Mouse (Mus musculus): ENCODE measurements around the gene Chka. TPM values are rescaled to one million over a fixed set of nuclear protein-coding genes. Genes with fewer than 3 reads are reported as not detected.

Gene Chka
- total RNA-seq, 2 experiments from 2014 or later, result 3.5 to 4.5 TPM

- intact Hi-C loops (cut with DNase I; ENCODE audit: low total_unique reads), result no loop called here
- DNase-seq, result no peak
Measured at GRCm38 (mm10) chr19:3845339-3845738, 6.2 kb upstream of the Chka start.

DNA sequence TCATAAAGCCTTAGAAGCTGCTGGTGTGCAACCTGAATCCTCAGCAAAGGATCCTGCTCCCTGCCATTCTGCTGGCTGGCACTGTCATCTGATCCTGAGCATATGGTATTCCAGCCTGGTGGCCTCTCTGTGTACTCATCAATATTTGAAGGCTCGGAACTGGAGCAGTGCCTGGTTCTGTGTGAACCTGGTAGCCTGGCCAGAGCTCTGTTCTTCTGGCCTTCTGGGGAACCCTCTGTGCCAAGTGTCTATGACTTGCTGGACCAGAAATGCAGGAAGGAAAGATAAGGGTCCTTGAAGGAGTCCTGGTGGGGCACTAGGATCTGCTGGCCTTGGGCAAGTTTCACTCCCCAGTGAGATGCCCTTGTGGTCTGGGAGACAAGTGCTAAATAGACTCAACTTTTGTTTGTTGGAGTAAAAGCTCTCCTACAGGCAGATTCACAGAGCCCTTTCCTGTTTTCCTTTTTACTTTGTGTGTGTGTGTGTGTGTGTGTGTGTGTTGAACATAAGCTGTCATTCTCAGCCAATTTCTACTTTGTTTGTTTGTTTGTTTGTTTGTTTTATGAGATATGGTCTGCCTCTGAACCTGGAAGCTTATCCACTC lies 5.7 kb upstream of the Chka start:
- no peak for DNase-seq
- intact Hi-C loops (cut with DNase I; ENCODE audit: low total_unique reads), result no loop called here

DNA sequence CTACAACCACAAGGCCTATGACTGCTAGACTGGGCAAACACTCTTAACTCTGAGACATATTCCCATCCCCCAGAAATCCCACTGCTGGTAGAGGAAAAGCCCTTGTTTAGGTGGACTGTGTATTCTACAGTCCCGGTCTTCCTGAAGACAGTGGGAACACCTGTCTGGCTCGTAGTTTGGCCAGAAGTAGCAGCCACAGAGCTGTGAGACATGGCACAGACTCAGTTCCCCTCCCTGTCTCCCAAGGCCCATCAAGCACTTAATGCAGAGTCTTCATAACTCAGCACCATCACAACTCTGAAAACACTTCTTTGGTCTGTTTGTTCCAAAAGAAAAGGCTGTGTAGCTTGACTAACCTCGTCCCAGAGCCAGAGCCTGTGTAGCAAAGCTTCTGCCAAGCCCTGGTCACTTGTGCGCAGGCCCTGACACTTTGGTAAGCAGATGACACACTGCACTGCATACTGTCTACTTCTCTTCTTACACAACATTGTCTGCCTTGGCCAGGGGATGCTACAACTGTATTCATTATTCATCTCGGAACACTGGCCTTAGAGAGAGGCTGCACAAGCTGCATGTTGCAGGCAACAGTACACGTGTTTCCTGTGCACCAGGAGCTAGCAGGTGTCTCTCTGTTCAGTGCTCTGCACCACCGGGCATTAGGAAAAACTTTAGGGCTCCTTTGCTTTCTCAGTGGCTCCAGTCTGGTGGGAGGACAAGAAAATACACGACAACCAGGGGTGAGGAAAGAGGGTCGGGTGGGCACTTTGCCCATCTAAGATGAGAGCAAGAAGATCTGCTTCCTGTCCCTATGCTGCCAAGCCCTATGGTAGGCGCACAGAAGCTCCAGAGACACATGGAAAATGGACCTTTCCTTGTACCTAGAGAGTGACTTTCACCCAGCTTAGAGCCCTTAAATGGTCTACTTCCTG lies 4.6 kb upstream of the Chka start:
- no peak for DNase-seq
- intact Hi-C loops (cut with DNase I; ENCODE audit: low total_unique reads), result no loop called here

GRCm38 (mm10) chr19:3847711-3848110 lies 3.9 kb upstream of the Chka start:
- DNase-seq, result no peak
- intact Hi-C loops (cut with DNase I; ENCODE audit: low total_unique reads), result no loop called here

DNA sequence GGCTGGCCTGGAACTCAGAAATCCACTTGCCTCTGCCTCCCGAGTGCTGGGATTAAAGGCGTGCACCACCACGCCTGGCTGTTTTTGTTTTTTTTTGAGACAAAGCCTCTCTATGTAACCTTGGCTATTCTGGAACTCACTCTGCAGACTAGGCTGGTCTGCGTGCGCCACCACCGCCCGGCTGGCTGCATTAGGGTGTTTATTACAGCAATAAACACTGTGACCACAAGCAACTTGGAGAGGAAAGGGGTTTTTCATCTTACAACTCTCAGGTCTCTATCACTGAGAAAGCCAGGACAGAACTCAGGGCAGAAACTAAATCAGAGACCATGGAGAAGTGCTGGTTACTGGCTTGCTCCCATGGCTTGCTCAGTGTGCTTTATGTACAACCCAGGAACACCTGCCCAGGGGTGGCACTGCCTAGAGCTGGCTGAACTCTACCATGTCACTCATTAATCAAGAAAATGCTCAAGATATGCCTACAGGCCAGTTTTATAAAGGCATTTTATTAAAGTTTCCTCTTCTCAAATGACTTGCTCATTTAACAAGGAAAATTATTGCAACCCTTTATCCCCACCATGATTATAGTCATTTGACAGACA lies 3.3 kb upstream of the Chka start:
- peak; percentile 23 for DNase-seq
- intact Hi-C loops (cut with DNase I; ENCODE audit: low total_unique reads), result no loop called here

DNA sequence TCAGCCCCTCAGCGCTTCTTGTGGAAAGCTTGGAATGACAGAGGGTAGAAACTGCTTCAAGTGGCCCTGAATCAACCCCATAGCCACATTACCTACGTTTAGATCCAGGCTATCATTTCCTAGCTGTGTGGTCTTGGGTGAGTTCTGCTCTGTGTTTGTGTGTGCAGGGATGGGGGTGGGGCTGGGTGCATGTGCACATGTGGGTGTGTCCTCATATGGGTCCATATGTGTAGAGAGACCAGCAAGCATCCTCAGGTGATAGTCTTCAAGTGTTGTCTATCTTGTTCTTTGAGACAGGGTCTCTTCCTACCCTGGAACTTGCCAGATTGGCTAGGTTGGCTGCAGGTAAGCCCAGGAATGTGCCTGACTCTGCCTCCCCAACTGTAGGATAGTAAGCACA lies 2.3 kb upstream of the Chka start:
- intact Hi-C loops (cut with DNase I; ENCODE audit: low total_unique reads), result no loop called here
- DNase-seq, result no peak

GRCm38 (mm10) chr19:3850076-3850475 lies 1.5 kb upstream of the Chka start:
- no peak for DNase-seq
- intact Hi-C loops (cut with DNase I; ENCODE audit: low total_unique reads), result no loop called here

DNA sequence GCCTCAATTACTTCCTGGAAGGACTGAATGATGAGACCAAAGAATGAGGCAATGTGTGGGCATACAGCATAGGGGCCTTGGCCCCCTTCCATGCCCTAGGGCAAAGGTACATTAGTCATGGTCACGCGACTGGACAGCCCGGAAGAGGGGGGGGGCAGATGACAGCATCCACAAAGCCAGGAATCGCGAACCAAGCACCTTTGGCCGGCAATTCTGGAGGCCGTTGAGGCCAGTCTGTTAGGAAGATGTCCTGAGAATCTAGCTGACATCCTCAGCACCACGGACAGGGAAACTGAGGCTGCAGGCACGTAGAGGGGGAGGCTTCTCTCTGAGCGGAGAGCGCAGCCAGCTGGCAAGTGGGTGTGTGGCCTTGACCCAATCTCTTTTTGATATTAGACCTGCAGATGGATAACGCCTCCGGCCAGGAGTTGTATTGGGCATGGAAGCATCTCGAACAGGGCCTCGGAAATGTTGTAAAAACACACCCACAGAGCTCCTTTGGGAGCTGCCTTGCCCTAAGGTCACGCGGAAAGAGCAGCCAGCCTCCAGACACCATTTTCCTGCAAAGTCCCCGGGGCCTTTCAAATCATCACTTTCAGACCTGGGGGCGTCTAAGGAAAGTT lies 615 bp upstream of the Chka start:
- intact Hi-C loops (cut with DNase I; ENCODE audit: low total_unique reads), result no loop called here
- peak; percentile 10 for DNase-seq

- DNase-seq, result peak; percentile 47
- intact Hi-C loops (cut with DNase I; ENCODE audit: low total_unique reads), result no loop called here
Measured at GRCm38 (mm10) chr19:3851979-3852681, 557 bp downstream of the Chka start.

- intact Hi-C loops (cut with DNase I; ENCODE audit: low total_unique reads), result no loop called here
- no peak for DNase-seq
Measured at GRCm38 (mm10) chr19:3853121-3853520, 1.5 kb downstream of the Chka start.

DNA sequence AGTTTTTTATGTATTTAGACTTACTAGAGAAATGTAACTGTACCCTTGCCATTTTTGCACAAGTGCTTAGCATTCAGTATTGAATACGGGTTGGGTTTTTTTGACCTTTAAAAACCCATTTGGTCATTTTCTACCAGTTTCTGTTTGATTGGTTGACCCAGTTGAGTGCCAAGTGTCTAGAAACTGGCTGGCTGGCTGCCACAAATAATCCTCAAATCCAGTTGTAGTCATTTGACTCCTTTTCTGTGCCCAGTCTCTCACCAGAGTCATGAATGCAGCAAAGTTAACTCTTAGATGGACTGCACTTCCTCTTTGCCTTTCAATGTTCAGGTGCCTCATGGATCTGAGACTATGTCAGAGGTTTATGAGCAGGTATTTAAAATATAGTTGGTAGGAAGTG lies 2.3 kb downstream of the Chka start:
- intact Hi-C loops (cut with DNase I; ENCODE audit: low total_unique reads), result no loop called here
- no peak for DNase-seq

DNA sequence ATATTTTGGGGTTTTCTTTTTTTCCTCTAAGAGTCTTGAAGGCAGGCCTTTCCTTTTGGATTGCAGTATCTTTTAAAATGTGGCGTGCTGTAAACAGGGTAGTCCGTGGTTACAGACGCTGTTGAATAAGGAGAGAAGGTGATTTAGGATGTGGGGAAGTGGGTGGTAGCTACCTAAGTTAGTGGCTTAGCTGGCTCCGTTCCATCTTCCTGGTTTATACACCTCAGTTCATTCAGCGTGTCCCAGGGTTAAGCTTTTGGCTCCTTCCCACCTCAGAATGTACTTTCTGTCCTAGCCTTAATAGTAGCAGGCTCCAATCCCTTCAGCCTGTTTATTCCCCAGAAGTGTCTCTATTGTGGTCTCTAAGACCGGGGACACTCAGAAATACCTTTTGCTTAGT lies 3.5 kb downstream of the Chka start:
- no peak for DNase-seq
- intact Hi-C loops (cut with DNase I; ENCODE audit: low total_unique reads), result no loop called here

DNA sequence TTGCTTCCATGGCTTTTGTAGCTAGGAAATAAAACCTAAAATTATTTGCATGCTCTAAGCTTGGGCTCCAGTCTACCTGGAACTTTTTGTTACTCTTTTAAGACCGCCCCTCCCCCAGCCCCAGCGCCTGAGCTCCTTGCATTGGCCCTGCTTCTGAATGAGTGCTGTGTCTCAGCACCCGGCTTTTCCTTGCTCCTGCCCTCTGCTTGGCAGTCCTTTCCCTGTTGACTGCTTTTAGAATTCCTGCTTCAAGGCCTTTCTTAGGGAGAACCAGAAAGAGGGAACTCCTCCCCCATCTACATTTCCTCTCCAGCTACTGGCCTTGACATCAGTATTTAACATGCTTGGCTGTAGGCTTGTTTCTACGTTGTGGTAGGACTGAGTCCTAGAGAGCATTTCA lies 4.0 kb downstream of the Chka start:
- DNase-seq, result no peak
- intact Hi-C loops (cut with DNase I; ENCODE audit: low total_unique reads), result no loop called here

DNA sequence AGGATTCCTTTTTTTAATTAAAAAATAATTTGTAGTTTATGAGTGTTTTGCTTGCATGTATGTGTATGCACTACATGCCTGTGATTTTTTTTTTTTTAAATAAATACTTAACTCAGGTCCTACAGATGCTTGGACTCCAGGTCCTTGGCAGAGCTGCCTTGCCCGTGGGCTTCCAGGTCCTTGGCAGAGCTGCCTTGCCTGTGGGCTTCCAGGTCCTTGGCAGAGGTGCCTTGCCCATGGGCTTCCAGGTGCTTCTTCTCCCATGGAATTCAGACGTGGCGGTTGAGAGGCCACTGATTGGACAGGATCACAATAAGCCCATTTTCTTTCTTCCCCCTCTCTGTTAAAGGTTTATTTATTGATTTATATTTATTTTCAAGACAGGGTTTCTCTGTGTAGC lies 5.6 kb downstream of the Chka start:
- intact Hi-C loops (cut with DNase I; ENCODE audit: low total_unique reads), result no loop called here

GRCm38 (mm10) chr19:3862713-3863112 lies 11.1 kb downstream of the Chka start:
- DNase-seq, result no peak
- intact Hi-C loops (cut with DNase I; ENCODE audit: low total_unique reads), result no loop called here

More for the DNA sequence above, 5.6 kb downstream of the Chka start:
- no peak for DNase-seq

DNA sequence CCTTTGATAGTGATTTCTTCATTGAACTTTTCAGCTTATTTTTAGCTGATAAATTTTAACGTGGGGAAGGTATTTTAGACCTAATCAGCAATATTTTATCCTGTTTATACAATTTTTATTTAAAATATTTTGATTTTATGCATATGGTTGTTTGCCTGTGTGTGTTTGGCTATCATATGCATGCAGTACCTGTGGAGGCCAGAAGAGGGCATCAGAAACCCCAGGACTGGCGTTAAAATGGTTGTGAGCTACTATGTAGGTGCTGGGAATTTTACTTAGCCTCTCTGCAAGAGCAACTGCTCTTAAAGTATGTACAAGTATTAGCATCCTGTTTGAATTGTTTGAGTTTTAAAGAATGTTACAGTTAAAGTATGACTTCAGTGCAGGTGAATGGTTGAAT lies 13.4 kb downstream of the Chka start:
- intact Hi-C loops (cut with DNase I; ENCODE audit: low total_unique reads), result no loop called here

GRCm38 (mm10) chr19:3868290-3868689 lies 16.7 kb downstream of the Chka start:
- intact Hi-C loops (cut with DNase I; ENCODE audit: low total_unique reads), result no loop called here

More for the DNA sequence above, 13.4 kb downstream of the Chka start:
- DNase-seq, result no peak

GRCm38 (mm10) chr19:3871468-3871867 lies 19.9 kb downstream of the Chka start:
- intact Hi-C loops (cut with DNase I; ENCODE audit: low total_unique reads), result no loop called here
- DNase-seq, result no peak

More at GRCm38 (mm10) chr19:3868290-3868689, 16.7 kb downstream of the Chka start:
- DNase-seq, result no peak

DNA sequence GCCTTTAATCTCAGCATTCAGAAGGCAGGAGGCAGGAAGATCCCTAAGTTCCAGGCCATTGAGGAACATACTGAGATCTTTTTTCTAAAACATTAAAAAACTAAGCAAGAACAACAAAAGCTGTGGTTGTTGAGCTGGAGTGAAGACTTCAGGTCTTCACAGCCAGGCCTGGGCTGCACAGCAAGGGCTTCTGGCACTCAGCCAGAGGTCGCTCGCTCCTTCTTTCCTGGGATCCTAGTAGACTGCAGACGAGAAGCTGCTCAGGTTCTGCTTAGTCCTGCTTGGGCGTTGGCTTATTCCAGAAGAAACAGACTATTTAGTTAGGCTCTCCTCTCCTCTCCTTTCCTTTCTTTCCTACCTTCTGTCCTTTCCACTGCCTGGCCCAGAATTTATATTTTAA lies 20.8 kb downstream of the Chka start:
- intact Hi-C loops (cut with DNase I; ENCODE audit: low total_unique reads), result no loop called here
- no peak for DNase-seq

DNA sequence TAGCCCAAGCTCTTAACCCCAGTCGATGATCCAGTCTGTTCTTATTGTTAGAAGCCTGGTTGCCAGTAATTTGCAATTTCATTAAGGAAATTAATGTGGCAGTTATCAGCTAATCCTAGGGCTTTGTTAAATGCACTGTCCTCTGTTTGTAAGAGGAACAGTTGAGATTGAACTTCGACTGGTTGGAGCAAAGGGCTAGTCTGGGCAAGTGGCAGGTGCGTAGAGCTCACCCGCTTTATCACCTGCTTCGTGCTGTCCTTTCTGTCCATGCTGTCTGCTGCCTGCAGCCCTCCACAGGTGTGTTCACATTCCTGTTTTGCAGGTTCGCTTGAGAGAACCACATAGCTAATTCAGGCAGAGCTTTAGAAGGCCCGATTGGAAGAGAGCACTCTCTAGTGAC lies 23.5 kb downstream of the Chka start:
- intact Hi-C loops (cut with DNase I; ENCODE audit: low total_unique reads), result no loop called here
- DNase-seq, result no peak
